Mouse (Mus musculus): ENCODE data around the gene Mrpl35.
A peak's percentile ranks its signal among the peaks of the same experiment; 100 is the strongest.
"Not testable (repeated sequence)": the region's sequence is repeated elsewhere in the genome, so short reads cannot be mapped to it uniquely, and the experiment has no call there.

Gene Mrpl35

DNA sequence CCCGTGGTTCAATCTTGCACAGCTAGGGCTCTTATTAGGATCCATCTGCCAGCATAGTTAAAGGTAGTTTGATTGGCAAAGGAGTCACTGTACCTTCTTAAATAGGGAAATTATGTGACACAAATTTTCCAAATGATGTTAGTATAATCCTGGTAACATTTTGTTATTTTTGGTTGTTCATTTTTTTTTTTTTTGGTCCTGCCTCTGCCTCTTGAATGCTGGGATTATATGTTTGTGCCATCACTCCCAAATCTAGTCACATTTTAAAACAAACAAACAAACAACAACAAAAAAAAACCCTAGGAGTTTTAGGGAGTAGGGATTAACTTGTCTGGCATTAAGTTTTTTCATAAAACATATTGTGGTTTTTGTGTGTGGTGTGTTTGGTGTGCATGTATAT lies at the start of gene Mrpl35:
Gene Mrpl35, minus strand, starts transcription at position 101 of the 400 bp plus-strand sequence.
- DNase-seq = no peak

DNA sequence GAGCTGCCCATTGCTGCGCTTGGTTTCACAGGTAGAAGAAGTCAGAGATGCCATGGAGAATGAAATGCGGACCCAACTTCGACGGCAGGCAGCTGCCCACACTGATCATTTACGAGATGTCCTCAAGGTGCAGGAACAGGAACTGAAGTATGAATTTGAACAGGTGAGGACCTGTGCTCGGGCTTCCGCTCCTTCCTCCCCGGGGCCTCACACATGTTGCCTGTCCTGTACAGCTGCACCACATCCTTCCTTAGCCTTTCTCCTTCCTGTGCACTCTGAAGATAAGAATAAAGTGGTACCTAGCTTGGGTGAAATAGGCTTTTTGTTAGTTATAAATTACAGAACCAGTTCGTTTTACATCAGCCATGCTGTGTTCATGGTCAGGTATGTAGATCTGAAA lies 44.6 kb upstream of the Mrpl35 start:
- DNase-seq = peak; percentile 35

DNA sequence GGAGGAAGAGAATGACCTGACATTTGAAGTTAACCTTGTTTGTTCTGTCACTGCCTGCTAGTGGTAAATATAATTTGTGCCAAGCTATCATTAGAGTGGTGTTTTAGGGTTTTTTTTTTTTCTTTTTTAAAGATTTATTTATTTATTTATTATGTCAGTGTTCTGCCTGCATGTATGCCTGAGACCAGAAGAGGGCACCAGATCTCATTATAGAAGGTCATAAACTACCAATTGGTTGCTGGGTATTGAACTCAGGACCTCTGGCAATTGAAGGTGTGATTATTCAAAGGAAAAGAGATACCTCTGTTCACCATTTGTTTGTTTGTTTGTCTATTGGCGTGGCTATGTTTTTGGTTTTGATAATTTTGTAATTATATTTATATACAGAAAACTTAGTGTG lies 42.0 kb upstream of the Mrpl35 start:
- DNase-seq = no peak

- DNase-seq = no peak
Measured at GRCm38 (mm10) chr6:71867751-71868150, 41.0 kb upstream of the Mrpl35 start.

- not testable (repeated sequence) for DNase-seq
Measured at GRCm38 (mm10) chr6:71846906-71847305, 20.1 kb upstream of the Mrpl35 start.

DNA sequence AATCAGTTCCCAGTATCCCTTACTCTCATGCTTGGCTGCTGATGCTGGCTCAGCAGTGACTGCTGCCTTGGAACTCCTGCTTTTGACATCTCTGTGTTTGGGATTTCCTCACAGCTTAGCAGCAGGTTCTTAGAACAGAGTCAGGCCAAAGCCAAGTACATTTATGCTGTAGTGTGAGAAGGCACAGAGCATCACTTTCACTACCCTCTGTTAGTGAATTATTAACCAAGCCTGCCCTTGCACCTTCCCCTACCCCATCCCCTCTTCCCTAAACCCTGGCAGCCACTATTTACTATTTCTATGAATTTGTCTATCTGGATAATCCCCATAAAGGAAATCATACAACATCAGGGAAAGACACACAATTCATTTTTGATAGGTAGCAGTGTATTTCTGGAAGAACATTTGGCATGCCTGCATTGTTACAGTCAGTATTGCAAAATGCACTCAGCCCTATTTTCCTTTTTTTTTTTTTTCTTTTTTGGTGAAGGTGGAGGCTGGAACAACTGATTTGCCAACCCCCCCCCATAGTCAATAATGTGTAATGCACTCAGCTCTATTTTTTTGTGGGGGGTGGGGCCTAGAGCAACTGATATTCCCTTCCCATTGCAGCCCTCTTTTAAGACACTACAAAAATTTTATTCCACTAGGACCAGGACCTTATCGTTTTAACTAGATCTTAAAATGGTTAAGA lies 14.0 kb upstream of the Mrpl35 start:
- DNase-seq = no peak

DNA sequence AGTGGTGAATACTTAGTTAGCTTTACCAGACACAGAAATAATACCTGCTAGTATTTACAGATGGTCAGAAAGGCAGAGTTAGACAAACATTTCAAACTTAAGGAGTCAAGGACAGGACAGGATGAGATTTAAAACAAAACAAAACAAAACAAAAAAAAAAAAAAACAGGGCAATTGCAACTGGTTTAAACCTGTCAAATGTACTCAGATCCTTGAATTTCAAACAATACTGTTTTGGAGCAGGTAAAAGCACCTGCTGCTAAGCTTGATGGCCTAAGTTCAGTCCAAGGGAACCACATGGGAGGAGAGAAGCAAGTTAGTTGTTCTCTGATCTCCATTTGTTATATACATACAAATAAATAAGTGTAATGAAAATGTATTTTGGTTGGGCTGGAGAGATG lies 13.0 kb upstream of the Mrpl35 start:
- no peak for DNase-seq

DNA sequence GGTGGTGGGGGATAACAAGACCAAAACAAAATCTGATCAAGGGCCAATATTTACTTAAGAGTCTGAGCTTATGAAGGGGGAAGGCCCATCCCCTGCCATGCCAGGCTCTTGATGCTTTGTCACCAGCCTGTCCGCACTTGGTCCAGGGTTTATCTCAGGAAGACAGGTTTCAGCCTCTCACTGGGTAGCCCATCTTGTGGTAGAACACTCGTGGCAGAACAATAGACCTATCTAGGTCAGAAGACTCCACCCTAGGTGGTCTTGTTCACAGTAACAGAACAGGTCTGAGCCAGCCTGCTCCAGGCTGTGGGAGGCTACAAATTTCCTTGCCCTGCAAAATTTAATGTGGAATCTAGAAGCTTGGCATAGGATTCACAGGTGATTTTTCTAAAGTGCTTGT lies 10.0 kb upstream of the Mrpl35 start:
- no peak for DNase-seq

DNA sequence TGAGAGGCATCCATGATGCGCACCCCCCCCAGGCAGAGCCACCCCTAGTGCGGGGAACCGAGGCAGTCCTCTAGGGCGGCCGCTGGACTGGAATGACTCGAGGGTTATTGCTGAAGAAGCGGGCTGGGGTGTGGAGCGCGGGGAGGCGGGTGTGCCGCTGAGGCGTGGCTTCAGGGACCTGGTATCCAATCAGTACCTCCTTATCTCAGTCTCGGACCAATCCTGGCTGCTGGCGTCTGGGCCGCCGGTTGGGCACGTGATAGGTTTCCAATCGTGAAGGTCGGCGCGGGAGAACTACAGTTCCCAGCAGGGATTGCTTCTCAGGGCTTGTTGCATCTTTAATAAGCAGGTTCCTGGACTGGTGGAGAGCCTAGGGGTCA lies 4.8 kb upstream of the Mrpl35 start:
- peak; percentile 91 for DNase-seq

DNA sequence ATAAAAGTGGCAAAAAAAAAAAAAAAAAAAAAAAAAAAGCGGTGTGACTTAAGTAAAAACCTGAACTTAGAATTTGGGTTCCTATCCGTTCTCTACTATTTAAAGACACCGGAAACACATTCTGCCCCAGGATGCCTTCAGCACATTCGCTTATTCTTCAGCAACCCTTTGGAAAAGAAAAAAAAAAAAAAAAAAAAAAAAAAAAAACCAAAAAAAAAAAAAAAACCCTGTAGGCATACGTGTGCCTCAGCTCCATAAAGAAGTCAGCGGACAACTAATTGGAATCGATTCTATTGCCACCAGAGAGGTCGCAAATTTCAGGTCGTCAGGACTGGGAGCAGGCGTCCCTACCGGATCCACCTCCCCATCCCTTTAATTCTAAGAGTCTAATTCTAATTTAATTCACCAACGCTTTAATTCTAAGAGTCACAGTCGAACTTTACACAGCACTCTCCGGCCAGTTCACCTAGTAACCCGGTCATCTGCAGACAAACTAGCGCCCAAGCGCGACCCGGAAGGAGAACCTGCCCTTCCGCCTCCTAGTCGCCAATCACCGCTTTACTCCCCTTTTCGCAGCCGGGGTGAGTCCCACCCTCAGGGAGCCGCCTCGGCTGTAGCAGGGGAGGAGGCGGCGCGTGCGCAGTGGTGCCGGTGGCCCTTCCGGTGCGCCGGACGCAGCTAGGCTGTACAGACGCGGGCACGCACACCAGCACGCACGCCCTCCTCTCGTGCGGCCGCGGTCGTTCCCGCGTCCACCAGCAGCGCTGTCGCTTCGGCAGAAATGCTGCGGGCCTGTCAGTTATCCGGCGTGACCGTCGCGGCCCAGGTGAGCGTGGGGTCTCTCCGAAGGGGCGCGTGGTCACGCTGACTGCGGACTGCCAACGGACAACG lies 4.2 kb upstream of the Mrpl35 start, which contains the start of gene Immt:
Gene Immt, plus strand, starts transcription at position 642 of the 891 bp plus-strand sequence.
- DNase-seq = peak; percentile 94

- no peak for DNase-seq
Measured at GRCm38 (mm10) chr6:71829768-71830167, 3.0 kb upstream of the Mrpl35 start.

- DNase-seq = no peak
Measured at GRCm38 (mm10) chr6:71823961-71824360, 2.8 kb downstream of the Mrpl35 start.

- peak; percentile 88 for DNase-seq
Measured at GRCm38 (mm10) chr6:71823488-71823887, 3.3 kb downstream of the Mrpl35 start.

- DNase-seq = no peak
Measured at GRCm38 (mm10) chr6:71823085-71823484, 3.7 kb downstream of the Mrpl35 start.

- no peak for DNase-seq
Measured at GRCm38 (mm10) chr6:71819764-71820292, 6.9 kb downstream of the Mrpl35 start.

DNA sequence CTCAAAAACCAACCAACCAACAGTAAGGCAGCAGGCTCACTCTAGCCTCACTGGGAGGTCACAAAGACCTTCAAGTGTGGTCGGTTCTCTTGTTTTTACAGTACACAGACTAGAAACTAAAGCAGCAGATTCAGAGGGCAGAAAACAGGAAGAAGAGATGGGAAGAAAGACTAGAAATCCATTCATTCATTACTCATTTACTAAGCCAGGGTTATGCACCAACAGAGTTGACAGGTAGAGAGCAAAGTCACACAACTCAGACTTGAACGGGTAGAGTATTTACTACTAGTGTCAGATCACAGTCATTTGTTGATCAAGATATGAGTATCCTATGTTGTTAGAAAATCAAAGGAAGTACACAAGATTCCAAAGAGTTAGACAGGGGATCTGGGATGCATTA lies 13.9 kb downstream of the Mrpl35 start:
- no peak for DNase-seq

DNA sequence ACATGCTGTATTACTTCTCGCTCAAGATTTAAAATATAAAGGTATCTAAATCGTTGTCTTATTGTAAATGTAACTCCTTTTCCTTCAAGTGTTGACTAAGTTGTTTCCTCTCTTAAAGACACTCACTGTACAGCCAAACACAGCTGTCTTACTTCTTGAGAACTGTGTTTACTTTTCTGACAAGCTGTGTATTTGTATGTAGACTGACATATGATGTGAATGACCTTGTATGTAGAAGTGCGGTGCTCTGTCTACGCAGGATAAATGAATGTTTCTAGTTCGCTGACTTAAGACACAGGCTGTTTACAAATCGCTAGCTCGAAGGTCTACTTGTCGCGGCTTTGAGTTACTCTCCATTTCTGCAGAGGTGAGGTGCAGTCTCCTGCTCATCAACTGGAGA lies 16.9 kb downstream of the Mrpl35 start:
- no peak for DNase-seq

GRCm38 (mm10) chr6:71806713-71807112 lies 20.1 kb downstream of the Mrpl35 start:
- no peak for DNase-seq

DNA sequence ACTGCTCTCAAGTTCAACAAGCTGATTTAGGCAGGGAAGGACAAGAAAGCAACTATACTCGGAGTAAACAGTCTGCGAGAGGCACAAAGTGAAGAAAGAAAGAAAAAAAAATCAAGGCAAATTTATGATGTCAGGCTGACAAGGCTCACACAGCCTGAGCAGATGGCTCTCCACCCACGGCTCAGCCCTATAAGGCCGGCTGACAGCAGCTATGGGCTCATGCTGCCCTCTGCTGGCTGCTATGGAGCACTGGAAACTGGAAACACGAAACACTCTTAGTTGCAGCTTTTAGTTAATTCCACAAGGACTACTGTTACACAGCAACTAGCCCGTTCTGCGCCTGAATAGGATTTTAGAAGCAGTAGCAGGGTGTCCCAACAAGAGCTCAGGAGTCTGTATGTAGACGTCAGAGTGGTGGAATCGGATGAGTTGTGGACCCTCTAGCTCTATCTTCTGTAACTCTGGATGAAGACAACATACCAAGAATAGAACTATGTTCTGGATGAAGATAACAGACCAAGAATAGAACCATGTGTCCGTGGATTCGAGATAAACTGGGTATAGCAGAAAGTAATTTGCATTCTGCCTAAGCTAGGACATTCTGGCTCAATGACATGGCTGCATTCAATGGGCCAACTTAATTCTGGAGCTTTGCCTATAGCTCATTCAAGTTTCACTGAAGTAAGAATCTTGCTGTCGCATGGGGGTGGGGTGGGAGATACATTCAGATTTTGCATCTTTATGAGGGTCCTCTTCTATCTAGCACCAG lies 22.5 kb downstream of the Mrpl35 start:
- DNase-seq = peak; percentile 69

DNA sequence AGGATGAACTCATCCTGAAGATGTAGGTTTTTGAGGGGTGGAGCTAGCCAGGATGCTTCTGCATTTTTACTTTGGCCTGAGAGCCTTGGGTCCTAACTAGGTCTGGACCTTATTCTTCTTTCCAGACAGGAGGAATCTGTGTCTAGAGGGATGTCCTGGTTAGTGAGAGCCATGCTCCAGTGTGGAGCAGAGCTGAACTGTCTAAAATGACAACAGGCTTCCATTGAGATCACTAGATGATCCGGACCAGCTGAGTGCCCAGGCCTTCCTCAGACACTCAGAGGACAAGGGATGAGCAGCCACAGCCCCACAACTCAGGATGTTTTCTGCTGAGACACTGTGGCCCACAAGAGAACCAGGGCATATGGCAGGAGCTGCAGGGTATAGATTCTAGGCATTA lies 23.2 kb downstream of the Mrpl35 start:
- DNase-seq = no peak

DNA sequence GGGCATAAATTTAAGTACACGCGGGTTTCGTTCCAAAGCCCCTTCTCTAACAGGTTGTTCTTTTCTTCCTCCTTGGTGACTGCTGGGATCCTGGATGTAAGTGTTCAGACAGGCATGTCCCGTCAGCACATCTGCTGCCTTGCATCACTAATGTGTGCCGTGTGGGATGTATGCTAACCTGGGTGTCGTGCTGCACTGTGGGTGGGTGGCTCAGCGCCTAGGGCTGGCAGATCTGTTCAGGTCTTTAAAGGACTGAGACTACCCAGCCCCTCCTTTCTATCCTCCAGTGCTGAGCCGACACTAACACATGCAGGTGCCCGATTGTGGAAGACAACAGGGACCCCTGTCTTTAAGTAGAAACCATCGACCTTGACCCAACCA lies 25.1 kb downstream of the Mrpl35 start:
- DNase-seq = no peak

- no peak for DNase-seq
Measured at GRCm38 (mm10) chr6:71801011-71801713, 25.6 kb downstream of the Mrpl35 start.

- DNase-seq = no peak
Measured at GRCm38 (mm10) chr6:71799391-71799790, 27.4 kb downstream of the Mrpl35 start.
